Mouse (Mus musculus) bone marrow macrophage, adult 2 months (primary cell): ENCODE results near the gene Arhgef28. TPM values are rescaled to one million over a fixed set of nuclear protein-coding genes. Genes with fewer than 3 reads are reported as not detected.
A peak's percentile ranks its signal among the peaks of the same experiment; 100 is the strongest.
"Not testable (repeated sequence)": the region's sequence is repeated elsewhere in the genome, so short reads cannot be mapped to it uniquely, and the experiment has no call there.

Experiments
- H3K27ac ChIP-seq: 2 replicates; pipeline ENCODE4 v1.5.1; 2012; ENCODE audit warnings: low read depth, low read length; ENCODE audit not compliant: insufficient read depth
- H3K4me1 ChIP-seq: 2 replicates; pipeline ENCODE4 v1.6.1; 2012; ENCODE audit warnings: low read length; ENCODE audit not compliant: control insufficient read depth, insufficient read depth
- H3K4me3 ChIP-seq: 2 replicates; pipeline ENCODE4 v1.5.1; 2012; ENCODE audit warnings: mild to moderate bottlenecking, low read length, moderate library complexity; ENCODE audit not compliant: insufficient read depth
- CTCF ChIP-seq: IDR thresholded peaks from 2 replicates; pipeline ENCODE4 v1.5.1; 2012; ENCODE audit warnings: low read depth, mild to moderate bottlenecking, low read length, moderate library complexity
- POLR2A ChIP-seq: IDR thresholded peaks from 2 replicates; pipeline ENCODE4 v1.6.1; 2012; ENCODE audit warnings: mild to moderate bottlenecking, low read depth, low read length, borderline replicate concordance
- polyA plus RNA-seq: library from polyadenylated mRNA; stranded (reverse); fragments of >200 nt; gene quantifications from 2 replicates; pipeline ENCODE4 v1.2.4, GENCODE M21; 2012; ENCODE audit not compliant: missing spikeins, insufficient read depth, insufficient read length

Arhgef28 gene
- polyA plus RNA-seq, 1 experiment, result not detected

GRCm38 (mm10) chr13:98031642-98031960 is 174.6 kb downstream of the Arhgef28 start:
- Histone ChIP-seq H3K27ac (no peak overlapping the region), H3K4me3 (peak overlapping the region; percentile 26), H3K4me1 (peaks cover 3% of the 10 kb centered on the region; the same call in 1 of the 2 replicates)
- no peak for TF ChIP-seq POLR2A
- no peak for TF ChIP-seq CTCF

GRCm38 (mm10) chr13:98030959-98031641 is 175.1 kb downstream of the Arhgef28 start:
- no peak overlapping the region for H3K27ac ChIP-seq
- peak overlapping the region; percentile 26 for H3K4me3 ChIP-seq
- no peak for TF ChIP-seq POLR2A
- peak; percentile 67 for TF ChIP-seq CTCF
- peaks cover 3% of the 10 kb centered on the region; the same call in 1 of the 2 replicates for H3K4me1 ChIP-seq

- TF ChIP-seq CTCF (no peak), POLR2A (no peak)
- H3K27ac ChIP-seq, result no peak overlapping the region
Observed at GRCm38 (mm10) chr13:98030041-98030440, 176.2 kb downstream of the Arhgef28 start.

DNA sequence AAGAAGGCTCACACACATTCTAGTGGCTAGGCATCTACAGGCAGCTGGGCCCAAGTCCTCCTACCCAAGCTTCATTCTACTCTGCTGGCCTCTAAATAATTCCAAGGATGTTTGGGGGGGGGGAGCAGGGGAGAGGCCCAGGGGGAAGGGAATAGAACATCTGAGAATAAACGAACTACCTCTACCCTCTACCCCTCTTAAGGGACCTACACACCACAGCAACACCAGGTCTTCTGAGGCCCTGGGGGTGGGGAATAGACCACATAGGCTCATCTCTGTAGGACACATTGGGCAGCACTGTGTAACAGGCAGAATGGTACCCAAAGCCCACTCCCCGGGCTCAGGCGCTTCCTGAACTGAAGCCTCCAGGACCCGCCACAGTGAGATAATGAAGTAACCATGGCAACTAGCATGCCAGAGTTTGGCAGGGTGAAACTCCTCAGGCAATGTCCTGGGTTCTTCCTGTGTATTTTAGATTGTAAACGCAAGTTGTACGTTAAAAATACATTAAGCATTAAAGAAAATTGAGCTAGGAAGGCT is 177.5 kb downstream of the Arhgef28 start:
- Histone ChIP-seq H3K4me1 (peaks cover 3% of the 10 kb centered on the region; the same call in 1 of the 2 replicates), H3K4me3 (no peak overlapping the region), H3K27ac (no peak overlapping the region)
- no peak for TF ChIP-seq POLR2A
- TF ChIP-seq CTCF, result no peak

More at GRCm38 (mm10) chr13:98030041-98030440, 176.2 kb downstream of the Arhgef28 start:
- H3K4me3 ChIP-seq, result no peak overlapping the region
- peaks cover 3% of the 10 kb centered on the region; the same call in 1 of the 2 replicates for H3K4me1 ChIP-seq

GRCm38 (mm10) chr13:98027641-98028204 is 178.5 kb downstream of the Arhgef28 start:
- H3K4me3 ChIP-seq, result no peak overlapping the region
- TF ChIP-seq CTCF, result no peak
- TF ChIP-seq POLR2A, result no peak
- H3K27ac ChIP-seq, result peak overlapping the region; percentile 11
- peaks cover 3% of the 10 kb centered on the region; the same call in 1 of the 2 replicates for H3K4me1 ChIP-seq

DNA sequence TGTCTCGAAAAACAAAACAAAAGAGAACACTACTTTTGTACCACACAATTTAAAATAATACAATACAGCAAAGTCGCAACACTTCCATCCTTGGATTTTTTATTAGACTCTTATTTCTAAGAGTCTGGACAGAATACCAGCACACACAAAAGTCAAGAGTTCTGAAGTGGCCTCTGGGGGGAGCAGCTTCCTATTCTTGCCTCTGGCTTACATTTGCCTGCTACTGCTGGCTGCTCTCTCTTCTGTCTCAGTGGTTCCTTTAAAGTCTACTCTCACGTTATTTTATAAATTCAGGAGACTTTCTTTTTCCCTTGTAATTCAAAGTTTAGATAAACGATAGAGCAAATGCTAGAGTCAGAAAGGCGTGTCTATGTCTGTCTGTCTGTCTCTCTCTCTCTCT is 179.1 kb downstream of the Arhgef28 start:
- Histone ChIP-seq H3K4me1 (peaks cover 3% of the 10 kb centered on the region; the same call in 1 of the 2 replicates), H3K4me3 (no peak overlapping the region), H3K27ac (peak overlapping the region; percentile 11)
- TF ChIP-seq POLR2A (no peak), CTCF (no peak)

DNA sequence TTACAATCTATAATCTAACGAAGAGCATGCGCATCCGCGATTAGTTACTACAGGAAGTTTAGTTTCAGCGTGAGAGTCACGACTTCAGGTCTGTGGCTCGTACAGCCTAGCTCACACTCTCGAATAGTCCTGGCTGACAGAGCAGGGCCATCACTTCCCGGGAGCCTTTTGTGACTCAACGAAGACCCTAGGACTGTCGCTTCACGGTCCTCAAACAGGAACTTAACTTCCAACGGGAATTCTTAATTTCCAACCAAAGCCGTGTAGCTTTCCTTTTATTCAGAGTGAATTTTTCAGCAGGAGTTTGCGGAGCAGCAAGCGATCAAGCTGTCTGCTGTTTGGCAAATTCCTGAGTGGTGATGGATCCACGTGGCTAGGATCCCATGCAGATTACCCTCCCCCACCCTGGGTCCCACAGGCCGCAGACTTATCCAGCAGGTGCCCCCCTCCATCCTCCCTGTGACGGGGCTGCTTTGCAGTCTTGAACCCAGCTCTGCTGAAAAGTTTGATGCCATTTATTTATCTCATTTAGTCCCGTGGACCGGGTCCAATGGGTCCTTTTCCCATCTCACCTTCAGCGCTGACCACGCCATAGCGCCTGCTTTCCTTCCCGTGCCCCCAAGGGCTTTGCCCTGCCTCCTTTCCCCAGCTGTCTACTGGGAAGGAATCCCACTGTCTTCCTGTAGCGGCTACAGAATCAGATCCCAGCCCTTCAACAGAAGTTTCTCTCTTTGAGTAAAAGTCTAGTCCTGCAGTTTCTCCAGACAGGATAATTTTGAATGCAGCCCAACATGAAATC is 180.3 kb downstream of the Arhgef28 start:
- H3K27ac ChIP-seq, result no peak overlapping the region
- TF ChIP-seq CTCF (no peak), POLR2A (no peak)
- H3K4me3 ChIP-seq, result no peak overlapping the region
- H3K4me1 ChIP-seq, result no peaks in the 10 kb centered on the region

GRCm38 (mm10) chr13:98025162-98025561 is 181.1 kb downstream of the Arhgef28 start:
- Histone ChIP-seq H3K4me1 (no peaks in the 10 kb centered on the region), H3K4me3 (no peak overlapping the region), H3K27ac (no peak overlapping the region)
- TF ChIP-seq POLR2A (no peak), CTCF (peak; percentile 83)

DNA sequence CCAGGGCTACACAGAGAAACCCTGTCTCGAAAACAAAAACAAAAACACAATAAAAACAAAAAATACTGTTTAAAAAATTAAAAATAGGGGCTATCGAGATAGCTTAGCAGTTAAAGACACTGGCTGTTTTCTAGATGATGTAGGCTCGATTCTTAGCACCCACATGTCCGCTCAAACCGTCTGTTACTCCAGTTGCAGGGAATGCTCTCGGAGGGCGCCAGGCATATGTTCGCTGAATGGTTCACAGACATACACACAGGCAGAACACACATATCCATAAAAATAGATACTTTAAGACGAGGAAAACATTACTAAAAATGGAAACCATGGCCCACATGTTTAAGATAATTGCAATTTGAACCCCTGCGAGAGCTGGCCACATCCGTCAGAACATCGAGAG is 181.6 kb downstream of the Arhgef28 start:
- H3K4me3 ChIP-seq, result no peak overlapping the region
- TF ChIP-seq CTCF, result no peak
- TF ChIP-seq POLR2A, result no peak
- H3K4me1 ChIP-seq, result no peaks in the 10 kb centered on the region
- no peak overlapping the region for H3K27ac ChIP-seq

DNA sequence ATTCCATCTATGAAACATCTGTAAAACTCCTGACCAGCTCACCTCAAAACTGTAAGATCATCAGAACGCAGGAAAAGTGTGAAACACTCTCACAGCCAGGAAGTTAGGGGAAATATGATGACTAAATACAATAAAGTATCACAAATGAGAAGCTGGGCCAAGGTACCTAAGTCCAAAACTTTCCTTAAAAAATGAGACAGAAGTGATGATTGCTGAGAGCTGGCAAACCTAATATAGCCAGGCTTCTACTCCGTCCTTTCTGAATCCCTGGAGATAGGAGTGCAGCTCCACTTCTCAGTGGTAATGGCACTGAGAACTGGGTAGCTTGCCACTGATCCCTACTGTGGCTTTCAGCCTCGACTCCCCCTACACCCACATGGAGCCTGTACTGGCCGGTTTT is 184.3 kb downstream of the Arhgef28 start:
- H3K4me3 ChIP-seq, result no peak overlapping the region
- TF ChIP-seq CTCF (no peak), POLR2A (no peak)
- H3K4me1 ChIP-seq, result no peaks in the 10 kb centered on the region
- no peak overlapping the region for H3K27ac ChIP-seq

DNA sequence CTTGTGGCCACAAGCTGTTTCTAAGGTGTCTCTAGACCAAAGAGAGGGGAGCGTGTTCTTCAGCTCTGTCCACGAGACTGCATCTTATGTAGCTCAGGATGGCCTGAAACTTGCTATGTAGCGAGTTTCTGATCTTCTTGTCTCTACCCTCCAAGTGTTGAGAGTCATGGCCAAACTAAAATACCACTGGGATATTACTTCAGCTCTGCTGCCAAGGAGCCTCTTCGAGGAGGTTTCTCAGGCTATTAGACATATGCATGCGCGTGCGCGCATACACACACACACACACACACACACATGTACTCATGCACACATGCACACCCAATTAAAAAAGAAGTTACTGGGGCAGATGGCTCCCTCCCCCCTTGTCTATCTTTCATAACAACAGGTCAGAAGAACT is 187.4 kb downstream of the Arhgef28 start:
- not testable (repeated sequence) for H3K4me3 ChIP-seq, H3K27ac ChIP-seq, H3K4me1 ChIP-seq
